Mouse (Mus musculus): ENCODE measurements around the gene Dhx37.
A peak's percentile ranks its signal among the peaks of the same experiment; 100 is the strongest.
"Not testable (repeated sequence)": the region's sequence is repeated elsewhere in the genome, so short reads cannot be mapped to it uniquely, and the experiment has no call there.

Gene Dhx37

GRCm38 (mm10) chr5:125388358-125389092 lies 45.4 kb downstream of the Dhx37 start:
- DNase-seq, result no peak

- not testable (repeated sequence) for DNase-seq
These were observed 46.6 kb downstream of the Dhx37 start for GRCm38 (mm10) chr5:125387295-125387694.

GRCm38 (mm10) chr5:125385215-125385940 lies 48.5 kb downstream of the Dhx37 start:
- DNase-seq, result peak in 1 of 2 experiments; percentile 30

- no peak for DNase-seq
These were observed 49.3 kb downstream of the Dhx37 start for GRCm38 (mm10) chr5:125384512-125385214.

- no peak for DNase-seq
These were observed 50.1 kb downstream of the Dhx37 start for GRCm38 (mm10) chr5:125383637-125384420.

- DNase-seq, result peak; percentile 78 to 80
These were observed 51.0 kb downstream of the Dhx37 start for GRCm38 (mm10) chr5:125382673-125383558.

GRCm38 (mm10) chr5:125381954-125382672 lies 51.8 kb downstream of the Dhx37 start:
- peak in 1 of 2 experiments; percentile 29 for DNase-seq

GRCm38 (mm10) chr5:125378919-125379318 lies 55.0 kb downstream of the Dhx37 start:
- no peak for DNase-seq

- DNase-seq, result no peak
These were observed 56.7 kb downstream of the Dhx37 start for GRCm38 (mm10) chr5:125377214-125377613.

- DNase-seq, result no peak
These were observed 58.0 kb downstream of the Dhx37 start for GRCm38 (mm10) chr5:125375871-125376270.

- no peak for DNase-seq
These were observed 61.9 kb downstream of the Dhx37 start for GRCm38 (mm10) chr5:125372027-125372426.

GRCm38 (mm10) chr5:125370950-125371693 lies 62.8 kb downstream of the Dhx37 start:
- DNase-seq, result peak in 1 of 2 experiments; percentile 9

- peak; percentile 74 to 80 for DNase-seq
These were observed 65.4 kb downstream of the Dhx37 start for GRCm38 (mm10) chr5:125368568-125368967.

GRCm38 (mm10) chr5:125368156-125368555 lies 65.8 kb downstream of the Dhx37 start:
- DNase-seq, result no peak

- DNase-seq, result no peak
These were observed 69.0 kb downstream of the Dhx37 start for GRCm38 (mm10) chr5:125364851-125365429.

GRCm38 (mm10) chr5:125363894-125364293 lies 70.0 kb downstream of the Dhx37 start:
- peak; percentile 85 to 90 for DNase-seq

Data from kidney, postnatal 36 days (tissue).